Mouse (Mus musculus) hindbrain, postnatal 0 days (tissue): ENCODE measurements around the gene Mtcl1. TPM values are rescaled to one million over a fixed set of nuclear protein-coding genes. Genes with fewer than 3 reads are reported as not detected.

ENCODE experiments used
- ATAC-seq: fragments of 200-750 bp; cut with Nextera tagmentation; 2 replicates; pipeline ENCODE4 v1.8.0; 2017; ENCODE audit warnings: mild to moderate bottlenecking, moderate TSS enrichment, moderate library complexity
- DNase-seq: peaks from one replicate; pipeline ENCODE4 v3.0.0-alpha.2; 2015; ENCODE audit warnings: low spot score
- H3K27ac ChIP-seq: fragments of 300-500 bp; sonication (generic); 2 replicates; pipeline ENCODE4 v1.5.1; 2014; ENCODE audit warnings: mild to moderate bottlenecking
- H3K27me3 ChIP-seq: fragments of 300-500 bp; sonication (generic); 2 replicates; pipeline ENCODE4 v1.6.1; 2014; ENCODE audit warnings: low read length, mixed read lengths; ENCODE audit not compliant: insufficient read depth
- H3K36me3 ChIP-seq: fragments of 300-500 bp; sonication (generic); 2 replicates; pipeline ENCODE4 v1.6.1; 2014; ENCODE audit warnings: low read length, mixed read lengths; ENCODE audit not compliant: insufficient read depth
- H3K4me1 ChIP-seq: fragments of 300-500 bp; sonication (generic); 2 replicates; pipeline ENCODE4 v1.6.1; 2014; ENCODE audit warnings: antibody characterized with exemption, low read length, mixed read lengths; ENCODE audit not compliant: insufficient read depth
- H3K4me2 ChIP-seq: fragments of 300-500 bp; sonication (generic); 2 replicates; pipeline ENCODE4 v1.6.1; 2014; ENCODE audit warnings: low read depth, mild to moderate bottlenecking, low read length, moderate library complexity, mixed read lengths
- H3K4me3 ChIP-seq: fragments of 300-500 bp; sonication (generic); 2 replicates; pipeline ENCODE4 v1.5.1; 2014; ENCODE audit warnings: low read length
- H3K9ac ChIP-seq: fragments of 300-500 bp; sonication (generic); replicated peaks from 2 replicates; pipeline ENCODE4 v1.6.1; 2014; ENCODE audit warnings: mild to moderate bottlenecking, low read length, moderate library complexity, mixed read lengths
- H3K9me3 ChIP-seq: fragments of 300-500 bp; sonication (generic); 2 replicates; pipeline ENCODE4 v1.6.1; 2016; ENCODE audit warnings: low read length, mixed read lengths
- CTCF ChIP-seq: IDR thresholded peaks from 2 replicates; pipeline ENCODE4 v1.5.1; 2016; ENCODE audit warnings: antibody characterized with exemption, control low read depth, low read depth
- whole genome bisulfite sequencing: fragments of 180-500 bp; shearing (Covaris S2); extraction: QIAGEN DNeasy Blood & Tissue Kit; methylation state at CpG from one replicate; pipeline ENCODE4 v1.1.7; 2014; 5-methylcytosine and 5-hydroxymethylcytosine counted together
- polyA plus RNA-seq: library from polyadenylated mRNA; unstranded; fragments of >200 nt; fragmentation: Nextera tagmentation; extraction: Ambion mirVana; gene quantifications from 2 replicates; pipeline ENCODE4 v1.2.1, GENCODE M21; 2015
- total RNA-seq: library from RNA; depleted of rRNA; stranded (reverse); fragments of >200 nt; gene quantifications from 2 replicates; pipeline ENCODE4 v1.2.3, GENCODE M21; 2014; rRNA removed

The Mtcl1 gene
- total RNA-seq (27.0 and 29.1 TPM in 2 replicates), polyA plus RNA-seq (13.8 and 14.7 TPM in 2 replicates)

- H3K36me3 ChIP-seq: no peaks in the 10 kb centered on the region
- under 1% methylated on average over 68 of the region's 76 CpGs for WGBS
- H3K9me3 ChIP-seq: no peaks in the 10 kb centered on the region
- peak within 1 kb of the TSS; percentile 85 for H3K9ac ChIP-seq
- no peaks in the 10 kb centered on the region for H3K27me3 ChIP-seq
- peak; percentile 35; the same call in 1 of the 2 replicates for TF ChIP-seq CTCF
- DNase-seq (peak; percentile 93), ATAC-seq (peak; percentile 89)
- peak within 1 kb of the TSS; percentile 88 for H3K4me3 ChIP-seq
- H3K27ac ChIP-seq: peak within 1 kb of the TSS; percentile 88
- H3K4me2 ChIP-seq: peak within 1 kb of the TSS; percentile 93
- H3K4me1 ChIP-seq: 0 out of 2 replicates have a peak, but pooled peaks cover 3% of the 10 kb centered on the region
These were observed at the start of gene Mtcl1 for GRCm38 (mm10) chr17:66449460-66450341. Gene Mtcl1 (minus strand): TSS chr17:66449750.

- no peak overlapping the region for H3K9ac ChIP-seq
- H3K4me3 ChIP-seq: no peak overlapping the region
- no peaks in the 10 kb centered on the region for H3K9me3 ChIP-seq
- H3K36me3 ChIP-seq: peaks cover 55% of the 10 kb centered on the region
- H3K27ac ChIP-seq: no peak overlapping the region
- WGBS: 87% methylated on average over 14 of the region's 14 CpGs
- TF ChIP-seq CTCF: no peak
- no peak for ATAC-seq
- DNase-seq: no peak
- H3K4me2 ChIP-seq: no peak overlapping the region
- H3K4me1 ChIP-seq: no peaks in the 10 kb centered on the region
- H3K27me3 ChIP-seq: no peaks in the 10 kb centered on the region
These were observed 49.0 kb upstream of the Mtcl1 start for GRCm38 (mm10) chr17:66498598-66498997.

GRCm38 (mm10) chr17:66496589-66496988, 47.0 kb upstream of the Mtcl1 start:
- H3K27me3 ChIP-seq: no peaks in the 10 kb centered on the region
- DNase-seq (no peak), ATAC-seq (no peak)
- no peaks in the 10 kb centered on the region for H3K4me1 ChIP-seq
- H3K9me3 ChIP-seq: no peaks in the 10 kb centered on the region
- no peak for TF ChIP-seq CTCF
- H3K27ac ChIP-seq: no peak overlapping the region
- WGBS: 90% methylated on average over 9 of the region's 9 CpGs
- H3K4me3 ChIP-seq: no peak overlapping the region
- H3K36me3 ChIP-seq: peaks cover 55% of the 10 kb centered on the region
- H3K4me2 ChIP-seq: no peak overlapping the region
- H3K9ac ChIP-seq: no peak overlapping the region

GRCm38 (mm10) chr17:66490022-66490601, 40.6 kb upstream of the Mtcl1 start:
- Histone ChIP-seq H3K36me3 (peaks cover 12% of the 10 kb centered on the region), H3K27ac (no peak overlapping the region), H3K4me1 (no peaks in the 10 kb centered on the region), H3K9ac (no peak overlapping the region), H3K9me3 (no peaks in the 10 kb centered on the region), H3K27me3 (no peaks in the 10 kb centered on the region), H3K4me3 (no peak overlapping the region), H3K4me2 (no peak overlapping the region)
- peak; percentile 72 for ATAC-seq
- WGBS: 40% methylated on average over 10 of the region's 10 CpGs
- DNase-seq: peak; percentile 81
- TF ChIP-seq CTCF: peak; percentile 100

GRCm38 (mm10) chr17:66486576-66486975, 37.0 kb upstream of the Mtcl1 start:
- no peak for ATAC-seq

GRCm38 (mm10) chr17:66485742-66486141, 36.2 kb upstream of the Mtcl1 start:
- Histone ChIP-seq H3K4me1 (no peaks in the 10 kb centered on the region), H3K4me2 (0 out of 2 replicates have a peak overlapping the region, but pooled peaks have one; percentile 20), H3K9me3 (no peaks in the 10 kb centered on the region), H3K9ac (no peak overlapping the region), H3K36me3 (no peaks in the 10 kb centered on the region), H3K27ac (no peak overlapping the region), H3K27me3 (no peaks in the 10 kb centered on the region; the same call in 1 of the 2 replicates), H3K4me3 (no peak overlapping the region)
- ATAC-seq (no peak), DNase-seq (peak; percentile 83)
- 7% methylated on average over 11 of the region's 11 CpGs for WGBS
- peak; percentile 91 for TF ChIP-seq CTCF

More at GRCm38 (mm10) chr17:66486576-66486975, 37.0 kb upstream of the Mtcl1 start:
- TF ChIP-seq CTCF: no peak
- no peak overlapping the region for H3K27ac ChIP-seq
- DNase-seq: no peak
- H3K9me3 ChIP-seq: no peaks in the 10 kb centered on the region
- no peaks in the 10 kb centered on the region for H3K36me3 ChIP-seq
- H3K27me3 ChIP-seq: no peaks in the 10 kb centered on the region; the same call in 1 of the 2 replicates
- H3K4me2 ChIP-seq: no peak overlapping the region
- WGBS: 88% methylated on average over 6 of the region's 6 CpGs
- H3K4me3 ChIP-seq: no peak overlapping the region
- no peaks in the 10 kb centered on the region for H3K4me1 ChIP-seq
- H3K9ac ChIP-seq: no peak overlapping the region
